Mouse (Mus musculus): ENCODE results near the gene Ptpra.

- TF ChIP-seq GATA1 (IDR thresholded peaks at IDR 0.05; ENCODE audit: low read length) (no peak), TAL1 (IDR thresholded peaks at IDR 0.05; ENCODE audit: low read length) (no peak)
Measured at GRCm38 (mm10) chr2:130521927-130522326, 71.8 kb downstream of the Ptpra start.
